Mouse (Mus musculus) E14TG2a.4 (cell line): ENCODE results near the gene Foxr1.
A peak's percentile ranks its signal among the peaks of the same experiment; 100 is the strongest.

Experiments
- H3K27me3 ChIP-seq: 2 replicates; pipeline ENCODE4 v1.6.1; 2014; ENCODE audit warnings: low read length, control low read depth; ENCODE audit not compliant: insufficient read depth
- H3K36me3 ChIP-seq: 2 replicates; pipeline ENCODE4 v1.6.1; 2014; ENCODE audit warnings: low read length, control low read depth; ENCODE audit not compliant: insufficient read depth
- H3K4me1 ChIP-seq: replicated peaks from 2 replicates; pipeline ENCODE4 v1.6.1; 2014; ENCODE audit warnings: low read depth, low read length, control low read depth
- H3K4me3 ChIP-seq: replicated peaks from 2 replicates; pipeline ENCODE4 v1.5.1; 2014; ENCODE audit warnings: mild to moderate bottlenecking, low read length
- H3K9me3 ChIP-seq: 2 replicates; pipeline ENCODE4 v1.6.1; 2014; ENCODE audit warnings: low read length, control low read depth
- CTCF ChIP-seq: conservative IDR thresholded peaks from 2 replicates; pipeline ENCODE4 v1.5.1; 2014; ENCODE audit warnings: low read length
- NANOG ChIP-seq: IDR thresholded peaks from 2 replicates; pipeline ENCODE4 v1.6.1; 2014; ENCODE audit warnings: borderline replicate concordance, low read length, mixed read lengths
- POU5F1 ChIP-seq: IDR thresholded peaks from 2 replicates; pipeline ENCODE4 v1.6.1; 2014; ENCODE audit warnings: low read length, borderline replicate concordance

Foxr1 gene

DNA sequence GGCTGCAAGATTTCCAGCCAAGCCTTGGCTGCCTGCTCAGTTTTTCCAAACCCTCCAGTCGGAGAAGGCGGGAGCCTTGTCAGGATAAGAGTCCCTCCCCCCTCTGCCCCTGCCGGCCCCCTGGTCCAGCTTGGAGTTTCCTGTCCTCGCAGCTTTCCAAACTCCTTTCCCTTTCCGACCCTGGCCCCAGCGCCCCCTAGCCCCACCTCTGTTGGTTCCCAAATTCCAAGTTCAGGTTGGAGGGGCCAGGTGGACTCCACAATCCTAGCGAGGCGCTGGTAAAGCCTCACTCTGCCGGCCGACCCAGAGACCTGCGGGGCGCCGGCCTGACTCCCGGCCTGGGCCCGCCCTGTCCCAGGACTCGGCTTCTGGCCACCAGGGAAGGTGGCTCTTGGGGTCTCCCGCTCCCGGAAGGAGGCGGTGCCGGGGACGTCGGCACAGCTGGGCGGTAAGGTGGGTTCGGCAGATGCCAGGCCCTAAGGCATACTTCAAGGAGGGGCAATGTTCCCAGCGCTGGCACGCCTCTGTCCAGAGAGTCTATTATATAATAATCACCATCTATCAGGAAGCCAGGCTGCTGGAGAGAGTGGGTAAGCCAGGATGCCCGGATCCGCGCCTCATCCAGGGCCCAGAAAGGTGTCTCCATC is 38.1 kb upstream of the Foxr1 start:
- Histone ChIP-seq H3K27me3 (peaks cover 26% of the 10 kb centered on the region), H3K4me1 (peaks cover 35% of the 10 kb centered on the region), H3K36me3 (no peaks in the 10 kb centered on the region), H3K9me3 (no peaks in the 10 kb centered on the region), H3K4me3 (peak overlapping the region; percentile 87)
- TF ChIP-seq NANOG = no peak

DNA sequence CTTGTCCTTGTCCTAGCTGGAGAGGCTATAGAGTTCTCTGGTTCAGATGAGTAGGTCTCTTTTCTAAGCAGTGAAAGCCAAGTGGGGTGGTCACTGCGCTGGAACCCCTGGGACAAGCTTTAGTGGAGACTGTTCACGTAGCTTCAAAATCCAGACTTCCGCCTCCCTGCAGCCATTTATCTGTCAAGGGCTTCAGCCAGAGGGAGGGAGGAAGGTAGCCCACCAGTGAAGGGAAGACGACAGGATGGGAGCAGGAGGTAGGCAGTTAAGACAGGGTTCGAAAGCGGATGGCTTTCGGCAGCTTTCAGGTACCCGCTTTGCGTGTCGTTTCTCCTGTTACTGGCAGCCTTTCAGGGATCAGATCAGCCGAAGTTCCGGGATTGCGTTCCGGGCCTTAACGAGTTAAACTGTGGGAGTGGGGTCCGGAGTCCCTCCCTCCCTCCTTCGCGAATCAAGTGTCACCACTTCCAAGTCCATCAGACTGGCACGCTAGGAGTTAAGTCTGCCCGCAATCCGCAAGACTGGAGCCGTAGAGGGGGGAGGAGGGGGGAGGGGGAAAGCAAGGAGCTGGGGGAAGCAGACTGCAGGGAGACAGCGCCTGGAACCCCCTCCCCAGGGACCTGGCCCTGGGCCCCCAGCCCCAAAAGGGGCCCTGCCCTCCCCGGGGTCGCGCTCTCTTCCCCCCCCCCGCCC is 37.4 kb upstream of the Foxr1 start:
- TF ChIP-seq CTCF = no peak
- no peak for TF ChIP-seq POU5F1
- no peak for TF ChIP-seq NANOG
- no peaks in the 10 kb centered on the region for H3K36me3 ChIP-seq
- peaks cover 28% of the 10 kb centered on the region for H3K4me1 ChIP-seq
- no peaks in the 10 kb centered on the region for H3K9me3 ChIP-seq
- H3K27me3 ChIP-seq = peaks cover 26% of the 10 kb centered on the region
- peak overlapping the region; percentile 87 for H3K4me3 ChIP-seq

GRCm38 (mm10) chr9:44477339-44478228 is 36.6 kb upstream of the Foxr1 start:
- Histone ChIP-seq H3K36me3 (no peaks in the 10 kb centered on the region), H3K9me3 (no peaks in the 10 kb centered on the region), H3K4me1 (peaks cover 25% of the 10 kb centered on the region), H3K4me3 (peak overlapping the region; percentile 87), H3K27me3 (peaks cover 30% of the 10 kb centered on the region)
- TF ChIP-seq CTCF (peak; percentile 96), POU5F1 (no peak), NANOG (no peak)

- no peaks in the 10 kb centered on the region for H3K9me3 ChIP-seq
- peaks cover 17% of the 10 kb centered on the region for H3K4me1 ChIP-seq
- H3K4me3 ChIP-seq = no peak overlapping the region
- no peaks in the 10 kb centered on the region for H3K36me3 ChIP-seq
- H3K27me3 ChIP-seq = peaks cover 20% of the 10 kb centered on the region
- TF ChIP-seq CTCF (peak; percentile 52), POU5F1 (no peak)
These were observed 35.0 kb upstream of the Foxr1 start for GRCm38 (mm10) chr9:44475936-44476335.

GRCm38 (mm10) chr9:44474327-44474726 is 33.4 kb upstream of the Foxr1 start:
- Histone ChIP-seq H3K36me3 (no peaks in the 10 kb centered on the region), H3K27me3 (peaks cover 21% of the 10 kb centered on the region), H3K9me3 (no peaks in the 10 kb centered on the region), H3K4me3 (no peak overlapping the region), H3K4me1 (peaks cover 14% of the 10 kb centered on the region)
- TF ChIP-seq CTCF (no peak), POU5F1 (no peak), NANOG (no peak)

DNA sequence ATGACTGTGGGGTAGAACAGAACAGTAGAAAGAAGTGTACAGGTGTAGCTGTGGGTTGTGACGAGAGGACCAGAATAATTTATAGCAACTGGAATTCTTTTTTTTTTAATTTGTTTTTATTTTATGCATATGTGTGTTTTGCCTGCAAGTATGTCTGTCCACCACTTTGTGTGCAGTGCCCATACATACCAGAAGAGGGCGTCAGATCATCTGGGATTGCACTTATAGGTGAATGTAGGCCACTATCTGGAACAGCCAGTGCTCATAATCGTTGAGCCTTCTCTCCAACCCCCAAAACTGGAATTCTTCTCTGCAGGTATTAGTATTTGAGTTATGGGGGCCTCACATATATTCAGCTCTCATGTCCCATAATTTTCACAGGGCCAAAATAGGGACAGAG is 32.2 kb upstream of the Foxr1 start:
- Histone ChIP-seq H3K27me3 (peaks cover 30% of the 10 kb centered on the region), H3K9me3 (no peaks in the 10 kb centered on the region), H3K4me3 (no peak overlapping the region), H3K36me3 (no peaks in the 10 kb centered on the region), H3K4me1 (peaks cover 22% of the 10 kb centered on the region)
- TF ChIP-seq CTCF (no peak), NANOG (no peak), POU5F1 (no peak)

GRCm38 (mm10) chr9:44468800-44469199 is 27.9 kb upstream of the Foxr1 start:
- Histone ChIP-seq H3K4me1 (peaks cover 15% of the 10 kb centered on the region; the same call in 1 of the 2 replicates), H3K4me3 (no peak overlapping the region), H3K36me3 (no peaks in the 10 kb centered on the region), H3K9me3 (no peaks in the 10 kb centered on the region), H3K27me3 (peaks cover 39% of the 10 kb centered on the region)
- TF ChIP-seq NANOG (no peak), POU5F1 (no peak), CTCF (no peak)

GRCm38 (mm10) chr9:44468224-44468623 is 27.3 kb upstream of the Foxr1 start:
- peaks cover 15% of the 10 kb centered on the region; the same call in 1 of the 2 replicates for H3K4me1 ChIP-seq
- H3K27me3 ChIP-seq = peaks cover 42% of the 10 kb centered on the region
- H3K4me3 ChIP-seq = no peak overlapping the region
- H3K9me3 ChIP-seq = no peaks in the 10 kb centered on the region
- no peaks in the 10 kb centered on the region for H3K36me3 ChIP-seq
- TF ChIP-seq CTCF (no peak), NANOG (no peak), POU5F1 (no peak)
